Mouse (Mus musculus) heart, embryonic 14.5 days (tissue): ENCODE measurements around the gene Dglucy. TPM values are rescaled to one million over a fixed set of nuclear protein-coding genes. Genes with fewer than 3 reads are reported as not detected.

Experiments
- ATAC-seq: fragments of 200-750 bp; cut with Nextera tagmentation; 2 replicates; pipeline ENCODE4 v1.8.0; 2017; ENCODE audit warnings: low read depth, moderate TSS enrichment; ENCODE audit not compliant: insufficient number of reproducible peaks, insufficient read depth, low FRiP score
- H3K27ac ChIP-seq, 2 experiments: fragments of 200-500 bp in 1 of 2; fragments of 300-500 bp in 1 of 2; sonication (generic) in 1 of 2; replicated peaks in 1 of 2; 2 replicates each; pipeline ENCODE4 v1.5.1; 2012 to 2014; ENCODE audit warnings: low read depth in 2 of 2, low read length in 2 of 2, control low read depth in 1 of 2, mild to moderate bottlenecking in 1 of 2, mixed read lengths in 1 of 2; ENCODE audit not compliant: control insufficient read depth in 1 of 2, insufficient read depth in 1 of 2
- H3K27me3 ChIP-seq: fragments of 300-500 bp; sonication (generic); 2 replicates; pipeline ENCODE4 v1.6.1; 2014; ENCODE audit warnings: mild to moderate bottlenecking, low read length, control low read depth; ENCODE audit not compliant: control insufficient read depth, insufficient read depth
- H3K36me3 ChIP-seq: fragments of 300-500 bp; sonication (generic); 2 replicates; pipeline ENCODE4 v1.6.1; 2014; ENCODE audit warnings: mild to moderate bottlenecking, control low read depth, low read length, mixed read lengths; ENCODE audit not compliant: control insufficient read depth, insufficient read depth
- H3K4me1 ChIP-seq, 2 experiments: fragments of 200-500 bp in 1 of 2; fragments of 300-500 bp in 1 of 2; sonication (generic) in 1 of 2; 2 replicates each; pipeline ENCODE4 v1.6.1; 2012 to 2014; ENCODE audit warnings: low read length in 2 of 2, control low read depth in 1 of 2, mixed read lengths in 1 of 2; ENCODE audit not compliant: control insufficient read depth in 2 of 2, insufficient read depth in 2 of 2
- H3K4me2 ChIP-seq: fragments of 300-500 bp; sonication (generic); 2 replicates; pipeline ENCODE4 v1.6.1; 2014; ENCODE audit warnings: mild to moderate bottlenecking, low read length
- H3K4me3 ChIP-seq, 2 experiments: fragments of 200-500 bp in 1 of 2; fragments of 300-500 bp in 1 of 2; sonication (generic) in 1 of 2; 2 replicates each; pipeline ENCODE4 v1.5.1; 2012 to 2014; ENCODE audit warnings: low read length in 2 of 2, mild to moderate bottlenecking in 2 of 2, control low read depth in 1 of 2, low read depth in 1 of 2, moderate library complexity in 1 of 2; ENCODE audit not compliant: control insufficient read depth in 1 of 2, insufficient read depth in 1 of 2
- H3K9ac ChIP-seq: fragments of 300-500 bp; sonication (generic); 2 replicates; pipeline ENCODE4 v1.6.1; 2014; ENCODE audit warnings: mild to moderate bottlenecking, low read length
- H3K9me3 ChIP-seq: fragments of 300-500 bp; sonication (generic); 2 replicates; pipeline ENCODE4 v1.6.1; 2016; ENCODE audit warnings: low read length, control low read depth; ENCODE audit not compliant: control insufficient read depth
- WGBS: fragments of 180-500 bp; shearing (Covaris S2); extraction: QIAGEN DNeasy Blood & Tissue Kit; methylation state at CpG from one replicate; pipeline ENCODE4 v1.1.7; 2014; 5-methylcytosine and 5-hydroxymethylcytosine counted together
- polyA plus RNA-seq: library from polyadenylated mRNA; unstranded; fragments of >200 nt; fragmentation: Nextera tagmentation; extraction: Ambion mirVana; gene quantifications from 2 replicates; pipeline ENCODE4 v1.2.1, GENCODE M21; 2014

Dglucy gene
- polyA plus RNA-seq, 1 experiment from 2014 or later: 4.8 TPM

GRCm38 (mm10) chr12:100885585-100885984 lies 106.7 kb downstream of the Dglucy start:
- Histone ChIP-seq H3K4me2 (no peak overlapping the region), H3K4me3 (no peak overlapping the region), H3K9me3 (no peaks in the 10 kb centered on the region), H3K36me3 (no peaks in the 10 kb centered on the region), H3K4me1 (no peaks in the 10 kb centered on the region), H3K27me3 (0 out of 2 replicates have a peak, but pooled peaks cover 4% of the 10 kb centered on the region), H3K9ac (no peak overlapping the region), H3K27ac (no peak overlapping the region)
- ATAC-seq: no peak
- 85% methylated on average over 3 of the region's 3 CpGs for WGBS

- Histone ChIP-seq H3K4me3 (no peak overlapping the region), H3K4me2 (no peak overlapping the region), H3K9ac (no peak overlapping the region), H3K9me3 (no peaks in the 10 kb centered on the region), H3K4me1 (no peaks in the 10 kb centered on the region), H3K36me3 (no peaks in the 10 kb centered on the region), H3K27me3 (0 out of 2 replicates have a peak, but pooled peaks cover 4% of the 10 kb centered on the region), H3K27ac (no peak overlapping the region)
- ATAC-seq: no peak
- WGBS: 80% methylated on average over 4 of the region's 4 CpGs
Measured at GRCm38 (mm10) chr12:100886877-100887276, 108.0 kb downstream of the Dglucy start.

- WGBS: 32% methylated on average over 12 of the region's 12 CpGs
- H3K4me3 ChIP-seq: no peak overlapping the region
- H3K36me3 ChIP-seq: no peaks in the 10 kb centered on the region
- H3K9me3 ChIP-seq: no peaks in the 10 kb centered on the region
- no peaks in the 10 kb centered on the region for H3K4me1 ChIP-seq
- no peak for ATAC-seq
- H3K9ac ChIP-seq: no peak overlapping the region; the same call in 1 of the 2 replicates
- H3K27ac ChIP-seq: no peak overlapping the region
- 0 out of 2 replicates have a peak, but pooled peaks cover 4% of the 10 kb centered on the region for H3K27me3 ChIP-seq
- H3K4me2 ChIP-seq: no peak overlapping the region
Measured at GRCm38 (mm10) chr12:100887801-100888258, 109.0 kb downstream of the Dglucy start.

- no peak overlapping the region for H3K4me3 ChIP-seq
- ATAC-seq: no peak
- WGBS: 74% methylated on average over 3 of the region's 3 CpGs
Measured at GRCm38 (mm10) chr12:100890548-100890947, 111.7 kb downstream of the Dglucy start.

GRCm38 (mm10) chr12:100895504-100895903 lies 116.6 kb downstream of the Dglucy start:
- Histone ChIP-seq H3K9ac (no peak overlapping the region), H3K4me2 (no peak overlapping the region), H3K36me3 (no peaks in the 10 kb centered on the region), H3K9me3 (no peaks in the 10 kb centered on the region), H3K4me3 (no peak overlapping the region), H3K4me1 (peaks cover 2 to 15% of the 10 kb centered on the region in 2 experiments; a peak in 3 of 4 replicates), H3K27ac (no peak overlapping the region), H3K27me3 (peaks cover 42% of the 10 kb centered on the region)
- ATAC-seq: no peak
- 24% methylated on average over 2 of the region's 2 CpGs for WGBS

More at GRCm38 (mm10) chr12:100890548-100890947, 111.7 kb downstream of the Dglucy start:
- 0 out of 2 replicates have a peak, but pooled peaks cover 4% of the 10 kb centered on the region for H3K27me3 ChIP-seq
- no peaks in the 10 kb centered on the region for H3K4me1 ChIP-seq
- no peaks in the 10 kb centered on the region for H3K36me3 ChIP-seq
- no peak overlapping the region for H3K27ac ChIP-seq
- no peak overlapping the region for H3K9ac ChIP-seq
- no peak overlapping the region for H3K4me2 ChIP-seq
- H3K9me3 ChIP-seq: no peaks in the 10 kb centered on the region

DNA sequence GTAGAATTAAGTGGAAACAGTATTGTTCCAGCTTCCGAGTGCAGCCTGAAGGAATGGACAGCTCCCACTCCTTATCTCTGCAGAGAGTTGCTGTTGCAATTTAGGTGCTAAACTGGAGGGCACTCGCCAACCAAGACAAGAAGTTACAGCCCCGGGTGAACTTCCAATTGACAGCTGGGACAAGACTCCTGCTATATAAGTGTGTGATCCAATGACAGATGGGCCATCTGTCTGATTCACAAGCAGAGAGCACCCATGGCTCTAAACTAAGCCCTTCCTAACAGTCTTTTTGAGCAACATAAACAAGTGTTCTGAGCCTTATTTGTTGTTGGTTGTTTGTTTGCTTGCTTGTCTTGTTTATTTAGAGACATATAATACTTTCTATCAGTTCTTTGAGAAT lies 117.8 kb downstream of the Dglucy start:
- WGBS: 15% methylated on average over 3 of the region's 3 CpGs
- ATAC-seq: no peak
- Histone ChIP-seq H3K27ac (no peak overlapping the region), H3K9me3 (no peaks in the 10 kb centered on the region), H3K36me3 (no peaks in the 10 kb centered on the region), H3K4me1 (peaks cover 2 to 15% of the 10 kb centered on the region in 2 experiments; a peak in 3 of 4 replicates), H3K9ac (no peak overlapping the region), H3K27me3 (peaks cover 50% of the 10 kb centered on the region), H3K4me2 (no peak overlapping the region), H3K4me3 (no peak overlapping the region)

GRCm38 (mm10) chr12:100897736-100898650 lies 119.1 kb downstream of the Dglucy start:
- WGBS: 54% methylated on average over 12 of the region's 12 CpGs
- Histone ChIP-seq H3K4me1 (peaks cover 2 to 15% of the 10 kb centered on the region in 2 experiments; a peak in 3 of 4 replicates), H3K4me2 (0 out of 2 replicates have a peak overlapping the region, but pooled peaks have one; percentile 75), H3K9me3 (no peaks in the 10 kb centered on the region), H3K36me3 (no peaks in the 10 kb centered on the region), H3K4me3 (no peak overlapping the region), H3K27me3 (peaks cover 50% of the 10 kb centered on the region), H3K27ac (no peak overlapping the region), H3K9ac (no peak overlapping the region)
- ATAC-seq: no peak
